Mouse (Mus musculus): Measurements from ENCODE around the gene Six3.
A peak's percentile ranks its signal among the peaks of the same experiment; 100 is the strongest.

Gene Six3

GRCm38 (mm10) chr17:85613266-85613860, at the start of gene Six3:
Six3 (plus strand) TSS chr17:85613608.
- DNase-seq (ENCODE audit: low read depth, low spot score): peak; percentile 67

- no peak for DNase-seq (ENCODE audit: low read depth, low spot score)
These were observed 49.3 kb upstream of the Six3 start for GRCm38 (mm10) chr17:85564107-85564506.

- DNase-seq (ENCODE audit: low read depth, low spot score): no peak
These were observed 39.4 kb upstream of the Six3 start for GRCm38 (mm10) chr17:85574023-85574422.

- DNase-seq (ENCODE audit: low read depth, low spot score): no peak
These were observed 35.1 kb upstream of the Six3 start for GRCm38 (mm10) chr17:85578290-85578689.

- no peak for DNase-seq (ENCODE audit: low read depth, low spot score)
These were observed 34.1 kb upstream of the Six3 start for GRCm38 (mm10) chr17:85579350-85579749.

- no peak for DNase-seq (ENCODE audit: low read depth, low spot score)
These were observed 33.2 kb upstream of the Six3 start for GRCm38 (mm10) chr17:85580221-85580620.

GRCm38 (mm10) chr17:85584170-85584569, 29.2 kb upstream of the Six3 start:
- DNase-seq (ENCODE audit: low read depth, low spot score): no peak

- no peak for DNase-seq (ENCODE audit: low read depth, low spot score)
These were observed 28.8 kb upstream of the Six3 start for GRCm38 (mm10) chr17:85584573-85584972.

- DNase-seq (ENCODE audit: low read depth, low spot score): no peak
These were observed 27.6 kb upstream of the Six3 start for GRCm38 (mm10) chr17:85585779-85586178.

- no peak for DNase-seq (ENCODE audit: low read depth, low spot score)
These were observed 21.4 kb upstream of the Six3 start for GRCm38 (mm10) chr17:85591976-85592375.

GRCm38 (mm10) chr17:85595853-85596252, 17.6 kb upstream of the Six3 start:
- DNase-seq (ENCODE audit: low read depth, low spot score): peak; percentile 83

GRCm38 (mm10) chr17:85596341-85596890, 17.0 kb upstream of the Six3 start:
- no peak for DNase-seq (ENCODE audit: low read depth, low spot score)

- DNase-seq (ENCODE audit: low read depth, low spot score): peak; percentile 51
These were observed 13.9 kb upstream of the Six3 start for GRCm38 (mm10) chr17:85599520-85599919.

GRCm38 (mm10) chr17:85606463-85606862, 6.9 kb upstream of the Six3 start:
- DNase-seq (ENCODE audit: low read depth, low spot score): peak; percentile 7

GRCm38 (mm10) chr17:85607556-85608365, 5.6 kb upstream of the Six3 start:
- peak; percentile 33 for DNase-seq (ENCODE audit: low read depth, low spot score)

- DNase-seq (ENCODE audit: low read depth, low spot score): peak; percentile 47
These were observed 4.9 kb upstream of the Six3 start for GRCm38 (mm10) chr17:85608366-85609093.

GRCm38 (mm10) chr17:85609094-85609425, 4.3 kb upstream of the Six3 start:
- DNase-seq (ENCODE audit: low read depth, low spot score): no peak

GRCm38 (mm10) chr17:85609621-85610392, 3.6 kb upstream of the Six3 start:
- DNase-seq (ENCODE audit: low read depth, low spot score): no peak

GRCm38 (mm10) chr17:85610393-85611115, 2.9 kb upstream of the Six3 start:
- DNase-seq (ENCODE audit: low read depth, low spot score): peak; percentile 33
